Mouse (Mus musculus): ENCODE data around the gene Ecm1. TPM values are rescaled to one million over a fixed set of nuclear protein-coding genes. Genes with fewer than 3 reads are reported as not detected.

Gene Ecm1
- total RNA-seq, 2 experiments from 2014 or later, result not detected

- no peak for ATAC-seq (replicated peaks; ENCODE audit: low FRiP score, poor library complexity, severe bottlenecking)
These were observed 8.9 kb downstream of the Ecm1 start for GRCm38 (mm10) chr3:95730431-95730830.

GRCm38 (mm10) chr3:95728906-95729305, 10.5 kb downstream of the Ecm1 start:
- no peak for ATAC-seq (replicated peaks; ENCODE audit: low FRiP score, poor library complexity, severe bottlenecking)

DNA sequence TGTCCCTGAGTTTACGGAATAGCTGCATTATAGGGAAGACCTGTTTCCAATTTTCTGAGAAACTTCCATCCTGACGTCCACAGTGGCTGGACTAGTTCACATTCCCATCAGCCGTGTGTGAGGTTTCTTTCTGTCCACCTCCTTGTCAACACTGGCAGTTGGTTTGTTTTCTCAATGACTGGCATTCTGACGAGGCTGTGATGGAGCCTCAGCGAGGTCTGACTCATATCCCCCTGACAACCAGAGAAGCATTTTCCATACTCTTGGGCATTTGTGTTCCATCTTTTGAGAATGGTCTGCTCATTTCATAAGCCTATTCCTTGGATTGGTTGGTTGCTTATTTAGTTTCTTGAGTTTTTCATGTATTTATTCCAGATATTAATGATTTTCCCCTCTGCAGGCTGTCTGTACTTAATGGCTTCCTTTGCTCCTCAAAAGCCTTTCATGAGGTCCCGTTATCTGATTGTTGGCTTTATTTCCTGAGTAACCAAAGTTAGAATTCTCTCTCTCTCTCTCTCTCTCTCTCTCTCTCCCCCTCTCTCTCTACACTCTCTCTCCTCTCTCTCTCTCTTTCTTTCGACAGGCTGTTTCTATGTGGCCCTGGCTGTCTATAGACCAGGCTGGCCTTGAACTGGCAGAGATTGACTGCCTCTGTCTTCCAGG, 12.5 kb downstream of the Ecm1 start:
- no peak for ATAC-seq (replicated peaks; ENCODE audit: low FRiP score, poor library complexity, severe bottlenecking)

DNA sequence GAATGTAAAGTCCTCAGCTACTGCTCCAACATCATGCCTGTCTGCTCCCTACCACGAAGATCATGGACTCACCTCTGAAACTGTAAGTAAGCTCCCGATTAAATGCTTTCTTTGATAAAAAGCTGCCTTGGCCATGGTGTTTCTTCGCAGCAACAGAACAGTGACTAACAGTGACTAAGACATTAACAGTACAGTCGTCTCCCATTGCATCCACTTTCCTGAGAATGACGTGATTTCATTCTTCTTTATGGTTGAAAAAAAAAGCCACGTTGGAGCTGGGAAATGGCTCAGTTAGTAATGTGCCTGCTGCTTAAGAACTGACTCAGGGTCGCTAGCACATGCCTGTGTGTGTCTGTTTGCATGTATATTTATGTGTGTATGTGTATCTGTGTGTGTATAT, 13.5 kb downstream of the Ecm1 start:
- ATAC-seq (replicated peaks; ENCODE audit: low FRiP score, poor library complexity, severe bottlenecking), result no peak

GRCm38 (mm10) chr3:95722386-95722785, 17.0 kb downstream of the Ecm1 start:
- no peak for ATAC-seq (replicated peaks; ENCODE audit: low FRiP score, poor library complexity, severe bottlenecking)

GRCm38 (mm10) chr3:95718153-95718552, 21.2 kb downstream of the Ecm1 start:
- ATAC-seq (replicated peaks; ENCODE audit: low FRiP score, poor library complexity, severe bottlenecking), result no peak

- ATAC-seq (replicated peaks; ENCODE audit: low FRiP score, poor library complexity, severe bottlenecking), result no peak
These were observed 23.3 kb downstream of the Ecm1 start for GRCm38 (mm10) chr3:95716075-95716474.

DNA sequence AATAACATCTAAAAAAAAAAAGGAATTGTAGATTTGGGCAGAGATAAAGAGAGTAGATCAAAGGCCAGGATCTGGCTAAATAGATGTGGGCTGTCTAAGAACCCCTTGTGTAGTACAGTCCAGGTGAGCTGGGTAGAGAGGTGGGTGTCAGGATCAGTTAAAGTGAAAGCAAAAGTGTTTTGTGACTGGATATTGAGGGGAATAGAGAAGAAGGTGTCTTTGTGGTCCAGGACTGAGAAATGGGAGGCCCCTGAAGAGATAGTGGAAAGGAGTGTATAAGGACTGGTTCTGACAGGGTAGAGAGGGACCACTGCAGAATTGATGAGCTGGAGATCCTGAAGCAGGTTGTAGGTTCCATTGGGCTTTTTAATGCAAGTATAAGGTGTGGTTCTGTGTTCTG, 29.4 kb downstream of the Ecm1 start:
- no peak for ATAC-seq (replicated peaks; ENCODE audit: low FRiP score, poor library complexity, severe bottlenecking)

DNA sequence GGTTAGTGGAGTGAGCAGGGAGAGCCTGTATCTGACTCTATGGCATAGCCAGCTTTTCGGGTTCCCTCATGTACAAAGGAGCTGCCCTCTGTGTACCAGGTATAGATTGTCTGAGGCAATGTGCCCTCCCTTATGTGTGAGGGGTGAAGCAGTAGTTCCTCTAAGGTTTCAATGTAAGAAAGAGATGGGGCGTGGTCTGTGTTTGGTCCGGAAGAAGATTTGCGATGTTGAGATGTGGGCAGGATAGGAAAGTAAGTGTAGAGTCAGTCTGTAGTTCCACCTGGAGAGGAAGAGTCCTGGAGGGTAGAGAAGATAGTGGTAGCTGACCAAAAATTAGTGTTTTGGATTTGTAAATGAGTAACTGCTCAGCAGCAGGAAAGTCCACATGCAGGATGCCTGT, 30.3 kb downstream of the Ecm1 start:
- ATAC-seq (replicated peaks; ENCODE audit: low FRiP score, poor library complexity, severe bottlenecking), result no peak

DNA sequence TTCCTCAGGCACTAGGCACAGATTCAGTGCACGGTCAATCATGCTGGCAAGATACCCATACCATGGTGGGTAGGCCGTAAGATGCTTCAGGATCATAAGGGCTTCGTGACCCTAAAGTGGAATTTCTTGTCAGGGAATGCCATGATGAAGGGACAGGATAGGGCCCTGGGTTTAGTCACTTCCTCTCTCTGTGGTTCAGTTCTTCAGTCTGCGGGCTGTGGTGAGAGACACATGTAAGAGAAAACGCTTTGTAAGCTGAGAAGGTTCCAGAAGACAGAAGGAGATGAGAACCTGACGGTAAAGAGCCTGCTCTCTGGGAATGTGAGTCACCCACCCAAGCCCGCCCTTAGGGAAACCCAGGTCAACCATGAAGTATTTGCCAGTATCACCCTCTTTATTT, 31.9 kb downstream of the Ecm1 start:
- ATAC-seq (replicated peaks; ENCODE audit: low FRiP score, poor library complexity, severe bottlenecking), result no peak

GRCm38 (mm10) chr3:95706273-95706672, 33.1 kb downstream of the Ecm1 start:
- no peak for ATAC-seq (replicated peaks; ENCODE audit: low FRiP score, poor library complexity, severe bottlenecking)

GRCm38 (mm10) chr3:95704612-95705011, 34.8 kb downstream of the Ecm1 start:
- no peak for ATAC-seq (replicated peaks; ENCODE audit: low FRiP score, poor library complexity, severe bottlenecking)

DNA sequence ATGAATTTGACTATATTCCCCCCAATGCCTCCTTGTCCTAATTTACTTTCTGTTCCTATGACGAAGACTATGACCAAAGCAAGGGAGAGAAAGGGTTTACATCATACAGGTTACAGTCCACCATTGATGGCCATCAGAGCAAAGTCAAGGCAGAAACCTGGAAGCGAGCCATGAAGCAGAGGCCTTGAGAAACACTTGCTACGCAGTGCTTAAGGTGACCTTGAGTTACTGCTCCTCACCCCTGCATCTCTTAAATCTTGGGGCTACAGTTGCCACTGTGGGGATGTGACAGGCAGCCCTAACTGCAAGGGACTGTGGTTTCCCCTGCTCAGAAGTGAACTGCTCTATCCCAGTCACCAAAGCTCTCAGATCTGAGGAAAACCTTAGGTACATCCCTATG, 36.1 kb downstream of the Ecm1 start:
- no peak for ATAC-seq (replicated peaks; ENCODE audit: low FRiP score, poor library complexity, severe bottlenecking)

- ATAC-seq (replicated peaks; ENCODE audit: low FRiP score, poor library complexity, severe bottlenecking), result no peak
These were observed 37.4 kb downstream of the Ecm1 start for GRCm38 (mm10) chr3:95701877-95702540.

GRCm38 (mm10) chr3:95701085-95701484, 38.3 kb downstream of the Ecm1 start:
- no peak for ATAC-seq (replicated peaks; ENCODE audit: low FRiP score, poor library complexity, severe bottlenecking)

GRCm38 (mm10) chr3:95700233-95700681, 39.1 kb downstream of the Ecm1 start:
- no peak for ATAC-seq (replicated peaks; ENCODE audit: low FRiP score, poor library complexity, severe bottlenecking)

DNA sequence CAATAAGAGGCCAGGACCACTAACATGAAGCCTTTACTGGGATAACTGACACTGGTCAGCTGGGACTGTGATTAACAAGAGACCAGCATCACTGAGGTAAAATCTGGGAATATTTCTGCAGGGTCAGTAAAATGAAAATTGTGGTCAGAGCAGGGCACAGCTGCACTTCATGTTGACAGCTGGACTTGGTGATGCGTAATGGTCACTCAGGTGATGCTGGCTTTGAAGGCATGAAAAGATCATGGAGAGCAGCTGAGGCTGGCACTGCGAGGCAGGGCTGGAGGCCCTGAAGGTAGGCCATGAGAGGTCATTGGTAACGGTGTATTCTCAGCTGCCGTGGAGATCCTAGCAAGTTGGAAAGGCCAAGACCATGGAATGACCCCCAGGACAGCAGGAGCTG, 41.1 kb downstream of the Ecm1 start:
- ATAC-seq (replicated peaks; ENCODE audit: low FRiP score, poor library complexity, severe bottlenecking), result no peak

- ATAC-seq (replicated peaks; ENCODE audit: low FRiP score, poor library complexity, severe bottlenecking), result no peak
These were observed 43.0 kb downstream of the Ecm1 start for GRCm38 (mm10) chr3:95696360-95696759.

DNA sequence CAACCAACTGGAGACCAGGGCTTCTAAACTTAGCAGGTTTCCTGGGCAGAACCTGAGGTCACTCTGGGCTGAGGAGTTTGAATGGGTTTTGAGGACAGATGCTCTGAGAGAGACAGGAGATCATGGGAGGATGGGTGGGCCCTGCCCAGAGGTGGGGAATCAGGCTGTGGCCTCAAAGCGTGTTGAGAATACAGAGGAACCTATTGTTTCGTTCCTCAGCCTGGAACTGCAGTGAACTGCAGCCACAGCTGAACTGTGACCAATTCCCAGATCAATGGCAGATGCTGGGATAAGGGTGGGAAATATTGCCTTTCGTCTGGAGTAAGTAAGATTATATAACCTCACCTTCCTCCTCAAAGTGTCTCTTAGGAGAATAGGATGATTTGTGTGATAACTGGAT, 43.6 kb downstream of the Ecm1 start:
- no peak for ATAC-seq (replicated peaks; ENCODE audit: low FRiP score, poor library complexity, severe bottlenecking)

DNA sequence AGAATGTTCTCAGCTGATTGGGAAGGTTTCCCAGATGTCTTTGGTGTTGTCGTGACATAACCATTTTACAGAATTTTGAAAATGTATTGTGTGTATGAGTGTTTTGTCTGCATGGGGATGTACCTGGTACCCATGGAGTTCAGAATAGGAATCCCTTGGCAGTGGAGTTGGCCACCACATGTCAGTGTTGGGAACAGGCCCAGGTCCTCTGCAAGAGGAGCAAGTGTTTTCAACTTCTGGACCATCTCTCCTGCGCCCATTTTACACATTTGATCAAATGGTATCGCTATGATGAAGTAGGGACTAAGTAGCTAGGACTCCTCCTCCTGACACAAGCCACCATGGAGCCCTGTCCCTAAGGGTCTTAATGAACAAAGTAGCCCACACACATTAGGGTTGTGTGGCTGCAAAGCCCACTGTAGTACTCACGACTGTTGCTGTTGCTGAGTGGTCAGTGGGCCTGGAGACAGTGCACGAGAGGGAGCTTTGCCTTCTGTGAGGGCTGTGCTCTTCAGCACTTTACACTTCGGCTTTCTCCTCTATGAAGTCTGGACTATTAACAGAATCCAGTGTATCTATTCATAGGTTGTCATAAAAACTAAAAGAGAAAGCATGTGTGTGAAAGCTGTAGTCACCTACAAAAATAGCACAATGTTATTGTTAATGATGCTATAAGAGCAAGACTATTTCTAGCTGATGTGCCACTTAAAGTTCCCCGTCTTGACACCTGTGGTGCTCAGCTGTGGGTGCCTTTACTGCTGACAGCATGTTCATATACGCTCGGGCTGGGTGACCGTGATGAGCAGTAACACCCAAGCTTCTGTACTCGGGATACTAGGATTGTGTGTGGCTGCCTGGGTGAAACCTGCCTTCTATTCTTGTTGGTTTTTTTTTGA, 44.3 kb downstream of the Ecm1 start:
- no peak for ATAC-seq (replicated peaks; ENCODE audit: low FRiP score, poor library complexity, severe bottlenecking)
